Mouse (Mus musculus) erythroblast, embryonic 14.5 days (primary cell): ENCODE results near the gene Sorcs3.

Experiments used
- GATA1 ChIP-seq: IDR thresholded peaks from 2 replicates; pipeline ENCODE4 v1.6.1; 2012; ENCODE audit warnings: low read length, inconsistent platforms, mixed read lengths
- TAL1 ChIP-seq: IDR thresholded peaks from 3 replicates; pipeline ENCODE4 v1.6.1; 2012; ENCODE audit warnings: low read length, inconsistent platforms, mixed read lengths

DNA sequence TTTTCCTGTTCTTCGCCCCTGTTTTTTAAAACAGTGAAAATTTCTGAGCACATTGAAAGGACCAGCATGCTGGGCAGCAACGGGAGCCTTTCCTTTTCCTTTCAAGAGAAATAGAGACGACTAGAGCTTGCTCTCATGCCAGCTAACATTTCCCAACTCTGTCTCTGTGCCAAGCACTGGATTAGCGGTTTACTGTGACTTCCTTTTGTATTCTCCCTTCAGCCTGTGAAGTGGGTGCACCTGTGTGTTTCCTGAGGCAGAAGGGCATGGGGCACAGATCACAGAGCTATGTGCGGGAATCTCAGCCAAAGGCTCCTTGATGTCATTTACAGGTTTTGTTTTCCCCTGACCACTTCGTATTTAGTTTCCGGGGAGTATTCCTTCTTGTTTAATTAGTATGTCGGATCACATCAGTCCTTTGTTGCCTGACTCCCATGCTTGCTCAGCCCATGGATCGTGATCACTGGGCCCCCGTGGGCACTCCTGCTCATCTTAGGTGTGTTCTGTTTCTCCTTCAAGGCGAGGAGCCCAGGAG, 172.2 kb downstream of the Sorcs3 start:
- no peak for TF ChIP-seq GATA1
- no peak for TF ChIP-seq TAL1
